Mouse (Mus musculus): ENCODE measurements at regions not wholly inside any gene's neighbourhood (a gene's known extent, or its start where the extent isn't known, plus 50 kb on each side); places are given as distances from the start of the nearest gene placed in this dataset.

DNA sequence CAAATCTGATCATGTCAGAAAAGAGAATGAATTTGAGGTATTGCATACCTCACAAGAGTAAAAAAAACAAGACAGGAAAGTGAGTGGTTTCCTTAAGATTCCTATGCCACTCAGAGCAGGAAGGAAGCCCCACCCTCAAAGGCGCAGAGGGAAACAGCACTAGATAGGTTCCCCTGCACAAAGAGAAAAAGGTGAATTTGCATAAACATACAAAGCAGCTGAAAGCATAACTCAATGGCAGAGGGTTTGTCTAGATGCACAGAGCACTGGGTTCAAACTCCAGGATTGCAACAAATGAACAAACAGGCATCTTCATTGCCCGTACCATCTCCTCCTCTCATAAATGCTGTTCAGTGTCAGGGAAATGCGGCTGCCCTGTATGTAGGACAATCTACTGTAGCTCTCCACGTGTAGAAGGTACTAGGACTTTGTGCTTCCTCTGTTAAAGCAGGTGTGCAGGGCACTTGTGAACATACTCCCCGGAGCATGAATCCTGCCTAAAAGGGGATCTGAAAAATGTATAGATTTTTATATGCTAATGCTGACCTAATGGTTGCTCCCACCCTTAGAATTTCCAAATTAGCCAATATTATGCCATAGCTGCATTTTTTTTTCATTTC is 85.9 kb upstream of the Dph5 start:
- H3K79me2 ChIP-seq (ENCODE audit: control insufficient read depth, insufficient read depth) = no peaks in the 10 kb centered on the region
- no peaks in the 10 kb centered on the region for H3K27me3 ChIP-seq (ENCODE audit: control insufficient read depth, insufficient read depth, insufficient read length)
- H3ac ChIP-seq (ENCODE audit: control insufficient read depth, insufficient read length, low read depth) = no peak overlapping the region
- no peaks in the 10 kb centered on the region for H3K79me3 ChIP-seq (ENCODE audit: low read depth)
- no peak overlapping the region for H3K4me3 ChIP-seq (ENCODE audit: insufficient read depth, poor library complexity, severe bottlenecking)
- TF ChIP-seq CEBPB (IDR thresholded peaks at IDR 0.05; ENCODE audit: low read depth) (no peak), USF1 (IDR thresholded peaks at IDR 0.05; ENCODE audit: low read depth) (no peak), MYOD1 (IDR thresholded peaks at IDR 0.05; ENCODE audit: control insufficient read depth, insufficient read length, low read depth) (no peak), MYOG (IDR thresholded peaks at IDR 0.05; ENCODE audit: control insufficient read depth, extremely low read depth, insufficient read length) (no peak), CTCF (IDR thresholded peaks at IDR 0.05; ENCODE audit: control insufficient read depth, insufficient read depth, insufficient read length) (no peak), MAX (IDR thresholded peaks at IDR 0.05) (no peak), FOSL1 (IDR thresholded peaks at IDR 0.05; ENCODE audit: insufficient read depth, low read length, poor library complexity, severe bottlenecking) (no peak)
- H3K36me3 ChIP-seq (ENCODE audit: control insufficient read depth, insufficient read depth) = no peaks in the 10 kb centered on the region

DNA sequence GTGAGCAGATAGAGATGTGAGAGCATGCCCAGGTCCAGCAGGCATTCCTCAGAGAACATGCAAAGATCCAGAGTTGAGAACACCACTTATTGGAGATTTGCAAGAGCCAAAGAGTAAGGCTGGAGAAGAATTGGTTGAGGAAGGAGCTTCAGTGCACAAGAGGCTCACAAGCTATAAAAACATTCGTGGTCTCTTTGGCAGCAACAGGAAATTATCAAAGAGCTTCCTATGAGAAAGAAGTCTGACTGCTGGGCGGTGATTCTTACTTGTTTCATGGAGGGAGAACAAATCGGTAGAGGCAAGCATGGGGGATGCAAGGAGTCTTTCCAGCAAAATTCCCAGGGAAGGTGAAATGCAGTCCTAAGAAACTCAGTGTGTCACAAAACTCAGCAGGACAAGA is 83.0 kb upstream of the Dph5 start:
- H3ac ChIP-seq (ENCODE audit: control insufficient read depth, insufficient read length, low read depth) = no peak overlapping the region
- TF ChIP-seq FOSL1 (IDR thresholded peaks at IDR 0.05; ENCODE audit: insufficient read depth, low read length, poor library complexity, severe bottlenecking) (no peak), MYOG (IDR thresholded peaks at IDR 0.05; ENCODE audit: control insufficient read depth, extremely low read depth, insufficient read length) (no peak), USF1 (IDR thresholded peaks at IDR 0.05; ENCODE audit: low read depth) (no peak), CTCF (IDR thresholded peaks at IDR 0.05; ENCODE audit: control insufficient read depth, insufficient read depth, insufficient read length) (no peak), CEBPB (IDR thresholded peaks at IDR 0.05; ENCODE audit: low read depth) (no peak), MAX (IDR thresholded peaks at IDR 0.05) (no peak), MYOD1 (IDR thresholded peaks at IDR 0.05; ENCODE audit: control insufficient read depth, insufficient read length, low read depth) (no peak)
- H3K79me2 ChIP-seq (ENCODE audit: control insufficient read depth, insufficient read depth) = no peaks in the 10 kb centered on the region
- H3K79me3 ChIP-seq (ENCODE audit: low read depth) = no peaks in the 10 kb centered on the region
- no peak overlapping the region for H3K4me3 ChIP-seq (ENCODE audit: insufficient read depth, poor library complexity, severe bottlenecking)
- H3K27me3 ChIP-seq (ENCODE audit: control insufficient read depth, insufficient read depth, insufficient read length) = no peaks in the 10 kb centered on the region
- no peaks in the 10 kb centered on the region for H3K36me3 ChIP-seq (ENCODE audit: control insufficient read depth, insufficient read depth)

- no peaks in the 10 kb centered on the region for H3K79me2 ChIP-seq (ENCODE audit: control insufficient read depth, insufficient read depth)
- H3K27me3 ChIP-seq (ENCODE audit: control insufficient read depth, insufficient read depth, insufficient read length) = no peaks in the 10 kb centered on the region
- TF ChIP-seq MYOD1 (IDR thresholded peaks at IDR 0.05; ENCODE audit: control insufficient read depth, insufficient read length, low read depth) = no peak
- TF ChIP-seq FOSL1 (IDR thresholded peaks at IDR 0.05; ENCODE audit: insufficient read depth, low read length, poor library complexity, severe bottlenecking) = no peak
- TF ChIP-seq CTCF (IDR thresholded peaks at IDR 0.05; ENCODE audit: control insufficient read depth, insufficient read depth, insufficient read length) = no peak
- TF ChIP-seq MYOG (IDR thresholded peaks at IDR 0.05; ENCODE audit: control insufficient read depth, extremely low read depth, insufficient read length) = no peak
- TF ChIP-seq CEBPB (IDR thresholded peaks at IDR 0.05; ENCODE audit: low read depth) = no peak
- TF ChIP-seq USF1 (IDR thresholded peaks at IDR 0.05; ENCODE audit: low read depth) = no peak
- TF ChIP-seq MAX (IDR thresholded peaks at IDR 0.05) = no peak
- H3K79me3 ChIP-seq (ENCODE audit: low read depth) = no peaks in the 10 kb centered on the region
- no peak overlapping the region for H3K4me3 ChIP-seq (ENCODE audit: insufficient read depth, poor library complexity, severe bottlenecking)
- H3K36me3 ChIP-seq (ENCODE audit: control insufficient read depth, insufficient read depth) = no peaks in the 10 kb centered on the region
- no peak overlapping the region for H3ac ChIP-seq (ENCODE audit: control insufficient read depth, insufficient read length, low read depth)
Measured at GRCm38 (mm10) chr3:115807032-115807431, 80.6 kb upstream of the Dph5 start.

GRCm38 (mm10) chr3:115815168-115815567 is 72.5 kb upstream of the Dph5 start:
- no peak for TF ChIP-seq CTCF (IDR thresholded peaks at IDR 0.05; ENCODE audit: control insufficient read depth, insufficient read depth, insufficient read length)
- TF ChIP-seq MYOG (IDR thresholded peaks at IDR 0.05; ENCODE audit: control insufficient read depth, extremely low read depth, insufficient read length) = no peak
- no peak for TF ChIP-seq MYOD1 (IDR thresholded peaks at IDR 0.05; ENCODE audit: control insufficient read depth, insufficient read length, low read depth)
- no peak for TF ChIP-seq FOSL1 (IDR thresholded peaks at IDR 0.05; ENCODE audit: insufficient read depth, low read length, poor library complexity, severe bottlenecking)
- TF ChIP-seq USF1 (IDR thresholded peaks at IDR 0.05; ENCODE audit: low read depth) = no peak
- no peak for TF ChIP-seq MAX (IDR thresholded peaks at IDR 0.05)
- TF ChIP-seq CEBPB (IDR thresholded peaks at IDR 0.05; ENCODE audit: low read depth) = no peak
- Histone ChIP-seq H3K4me3 (ENCODE audit: insufficient read depth, poor library complexity, severe bottlenecking) (no peak overlapping the region), H3ac (ENCODE audit: control insufficient read depth, insufficient read length, low read depth) (no peak overlapping the region), H3K79me2 (ENCODE audit: control insufficient read depth, insufficient read depth) (no peaks in the 10 kb centered on the region), H3K79me3 (ENCODE audit: low read depth) (no peaks in the 10 kb centered on the region), H3K27me3 (ENCODE audit: control insufficient read depth, insufficient read depth, insufficient read length) (no peaks in the 10 kb centered on the region), H3K36me3 (ENCODE audit: control insufficient read depth, insufficient read depth) (no peaks in the 10 kb centered on the region)

- no peak overlapping the region for H3K4me3 ChIP-seq (ENCODE audit: insufficient read depth, poor library complexity, severe bottlenecking)
- no peaks in the 10 kb centered on the region for H3K79me3 ChIP-seq (ENCODE audit: low read depth)
- no peaks in the 10 kb centered on the region for H3K27me3 ChIP-seq (ENCODE audit: control insufficient read depth, insufficient read depth, insufficient read length)
- TF ChIP-seq FOSL1 (IDR thresholded peaks at IDR 0.05; ENCODE audit: insufficient read depth, low read length, poor library complexity, severe bottlenecking) (no peak), CTCF (IDR thresholded peaks at IDR 0.05; ENCODE audit: control insufficient read depth, insufficient read depth, insufficient read length) (no peak), CEBPB (IDR thresholded peaks at IDR 0.05; ENCODE audit: low read depth) (no peak), MAX (IDR thresholded peaks at IDR 0.05) (no peak), USF1 (IDR thresholded peaks at IDR 0.05; ENCODE audit: low read depth) (no peak), MYOD1 (IDR thresholded peaks at IDR 0.05; ENCODE audit: control insufficient read depth, insufficient read length, low read depth) (no peak), MYOG (IDR thresholded peaks at IDR 0.05; ENCODE audit: control insufficient read depth, extremely low read depth, insufficient read length) (no peak)
- no peak overlapping the region for H3ac ChIP-seq (ENCODE audit: control insufficient read depth, insufficient read length, low read depth)
- H3K36me3 ChIP-seq (ENCODE audit: control insufficient read depth, insufficient read depth) = no peaks in the 10 kb centered on the region
- no peaks in the 10 kb centered on the region for H3K79me2 ChIP-seq (ENCODE audit: control insufficient read depth, insufficient read depth)
Measured at GRCm38 (mm10) chr3:115815571-115816156, 72.0 kb upstream of the Dph5 start.
